Mouse (Mus musculus): ENCODE results near the gene Olfr556. TPM values are rescaled to one million over a fixed set of nuclear protein-coding genes. Genes with fewer than 3 reads are reported as not detected.

Gene Olfr556
- polyA plus RNA-seq, 1 experiment from 2014 or later = not detected

DNA sequence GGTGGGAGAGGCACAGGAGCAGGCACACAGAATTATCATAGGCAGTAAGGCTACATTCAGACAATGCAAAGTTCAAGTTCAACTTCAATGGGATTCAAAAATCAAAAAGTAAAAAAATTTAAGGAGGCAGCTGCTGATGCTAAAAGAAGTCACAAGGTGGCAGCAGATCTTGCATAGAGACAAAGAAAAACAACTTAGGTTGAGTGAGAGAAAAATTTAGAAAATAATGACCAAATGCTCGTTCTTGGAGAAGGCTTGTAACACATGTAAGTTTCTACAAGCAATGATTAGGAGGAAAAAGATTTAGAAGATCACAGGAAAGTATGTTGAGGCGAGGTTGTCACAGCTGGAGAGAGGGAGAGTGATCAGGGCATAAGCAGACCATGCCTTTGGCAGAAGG, 679 bp downstream of the Olfr556 start:
- H3K27ac ChIP-seq (ENCODE audit: low read depth) = no peak overlapping the region
- H3K9ac ChIP-seq = no peak overlapping the region
- WGBS = 39% methylated on average over 2 of the region's 2 CpGs
- DNase-seq (peak; percentile 69), ATAC-seq (ENCODE audit: insufficient read depth) (no peak)
- H3K36me3 ChIP-seq (ENCODE audit: insufficient read depth) = no peaks in the 10 kb centered on the region
- H3K4me2 ChIP-seq = no peak overlapping the region
- H3K4me3 ChIP-seq (ENCODE audit: low read depth, low read length) = no peak overlapping the region
- no peaks in the 10 kb centered on the region for H3K27me3 ChIP-seq (ENCODE audit: insufficient read depth, low read length)
- H3K9me3 ChIP-seq (ENCODE audit: low read depth, low read length) = no peaks in the 10 kb centered on the region
- H3K4me1 ChIP-seq (ENCODE audit: insufficient read depth) = no peaks in the 10 kb centered on the region
- peak; percentile 50; the same call in 1 of the 2 replicates for TF ChIP-seq CTCF (IDR thresholded peaks at IDR 0.05; ENCODE audit: low read depth)

DNA sequence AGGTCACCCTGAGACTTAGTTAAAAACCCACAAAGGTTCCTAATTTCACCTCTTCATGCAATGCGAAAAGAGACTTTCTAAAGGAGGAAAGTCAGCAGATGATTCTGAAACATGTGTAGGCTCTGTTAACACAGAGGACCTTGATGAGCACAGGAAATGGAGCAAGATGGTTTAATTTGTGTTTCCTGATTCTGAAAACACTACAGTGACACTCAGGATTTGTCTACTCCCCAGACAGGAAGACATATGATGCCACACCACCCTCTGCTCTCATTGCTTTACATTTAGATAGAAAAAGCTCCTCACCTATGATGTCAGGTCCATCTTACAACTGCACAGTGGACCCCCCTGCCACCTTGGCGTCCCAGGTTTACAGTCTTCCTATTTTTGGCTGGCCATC, 11.5 kb downstream of the Olfr556 start:
- WGBS = 69% methylated on average over 2 of the region's 2 CpGs
- no peak for TF ChIP-seq CTCF (IDR thresholded peaks at IDR 0.05; ENCODE audit: low read depth)
- no peaks in the 10 kb centered on the region for H3K9me3 ChIP-seq (ENCODE audit: low read depth, low read length)
- no peak overlapping the region for H3K4me3 ChIP-seq (ENCODE audit: low read depth, low read length)
- H3K27me3 ChIP-seq (ENCODE audit: insufficient read depth, low read length) = no peaks in the 10 kb centered on the region
- no peak for ATAC-seq (ENCODE audit: insufficient read depth)
- H3K4me1 ChIP-seq (ENCODE audit: insufficient read depth) = no peaks in the 10 kb centered on the region
- no peak overlapping the region for H3K4me2 ChIP-seq
- no peak overlapping the region for H3K27ac ChIP-seq (ENCODE audit: low read depth)
- H3K9ac ChIP-seq = no peak overlapping the region
- H3K36me3 ChIP-seq (ENCODE audit: insufficient read depth) = no peaks in the 10 kb centered on the region
- no peak for DNase-seq

DNA sequence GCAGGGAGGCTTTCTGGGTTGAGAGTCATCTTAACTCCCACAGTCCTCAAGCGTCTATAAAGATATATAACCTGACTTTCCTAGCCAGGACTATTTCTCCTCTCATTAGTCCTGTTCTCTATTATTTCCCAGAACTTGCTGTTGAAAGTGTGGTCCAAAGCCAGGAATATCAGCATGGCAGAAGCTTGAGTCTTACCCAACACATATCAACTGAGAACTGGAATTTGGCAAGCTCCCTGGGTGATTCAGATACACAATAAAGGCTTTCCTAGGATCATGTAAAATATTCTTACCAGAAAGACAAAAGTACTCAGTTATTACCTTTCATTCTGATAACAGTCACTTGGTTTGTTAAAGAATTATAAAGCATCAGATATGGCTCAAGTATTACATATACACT, 17.2 kb downstream of the Olfr556 start:
- Histone ChIP-seq H3K4me2 (no peak overlapping the region), H3K9me3 (ENCODE audit: low read depth, low read length) (no peaks in the 10 kb centered on the region), H3K4me3 (ENCODE audit: low read depth, low read length) (no peak overlapping the region), H3K27me3 (ENCODE audit: insufficient read depth, low read length) (no peaks in the 10 kb centered on the region), H3K36me3 (ENCODE audit: insufficient read depth) (no peaks in the 10 kb centered on the region), H3K4me1 (ENCODE audit: insufficient read depth) (no peaks in the 10 kb centered on the region), H3K27ac (ENCODE audit: low read depth) (no peak overlapping the region), H3K9ac (no peak overlapping the region)
- TF ChIP-seq CTCF (IDR thresholded peaks at IDR 0.05; ENCODE audit: low read depth) = no peak
- ATAC-seq (ENCODE audit: insufficient read depth) (no peak), DNase-seq (no peak)
- 77% methylated on average over 1 of the region's 1 CpGs for WGBS

DNA sequence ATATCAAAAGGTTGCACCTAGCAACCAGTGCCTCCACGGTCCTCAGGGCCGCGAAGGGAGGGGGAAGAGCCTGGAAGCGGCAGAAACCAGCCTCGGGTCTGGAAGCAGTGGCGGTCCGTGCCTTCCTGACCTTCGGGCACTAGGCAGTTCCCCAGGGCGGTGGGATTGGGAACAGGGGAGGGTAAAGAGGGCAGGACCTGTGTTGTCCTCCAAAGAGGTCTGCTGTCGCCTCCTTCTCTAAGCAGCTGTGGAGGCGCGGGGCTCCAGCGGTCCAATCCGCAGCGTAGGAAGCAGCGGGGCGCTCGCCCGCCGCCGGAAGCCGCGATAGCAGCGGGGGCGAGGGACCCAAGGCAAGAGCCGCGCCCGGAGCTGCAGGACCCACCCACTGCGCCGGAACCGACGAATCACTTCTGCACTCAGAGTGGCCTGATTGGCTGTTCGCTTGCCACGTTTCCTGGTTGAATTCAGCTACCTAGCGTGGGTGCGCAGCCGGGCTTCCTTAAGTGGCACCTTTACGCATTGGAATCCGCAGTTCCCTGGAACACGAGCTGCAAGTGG, 22.3 kb downstream of the Olfr556 start, which contains the start of gene Trim68:
TSS of gene Trim68 (minus strand) at position 384 of the 558 bp plus-strand sequence.
- WGBS = under 1% methylated on average over 40 of the region's 40 CpGs
- Histone ChIP-seq H3K27ac (ENCODE audit: low read depth) (peak within 1 kb of the TSS; percentile 77), H3K9ac (peak within 1 kb of the TSS; percentile 76), H3K9me3 (ENCODE audit: low read depth, low read length) (no peaks in the 10 kb centered on the region), H3K36me3 (ENCODE audit: insufficient read depth) (no peaks in the 10 kb centered on the region), H3K27me3 (ENCODE audit: insufficient read depth, low read length) (no peaks in the 10 kb centered on the region), H3K4me2 (peak within 1 kb of the TSS; percentile 71), H3K4me3 (ENCODE audit: low read depth, low read length) (peak within 1 kb of the TSS; percentile 58), H3K4me1 (ENCODE audit: insufficient read depth) (no peaks in the 10 kb centered on the region)
- no peak for TF ChIP-seq CTCF (IDR thresholded peaks at IDR 0.05; ENCODE audit: low read depth)
- DNase-seq (peak; percentile 97), ATAC-seq (ENCODE audit: insufficient read depth) (peak; percentile 100)

DNA sequence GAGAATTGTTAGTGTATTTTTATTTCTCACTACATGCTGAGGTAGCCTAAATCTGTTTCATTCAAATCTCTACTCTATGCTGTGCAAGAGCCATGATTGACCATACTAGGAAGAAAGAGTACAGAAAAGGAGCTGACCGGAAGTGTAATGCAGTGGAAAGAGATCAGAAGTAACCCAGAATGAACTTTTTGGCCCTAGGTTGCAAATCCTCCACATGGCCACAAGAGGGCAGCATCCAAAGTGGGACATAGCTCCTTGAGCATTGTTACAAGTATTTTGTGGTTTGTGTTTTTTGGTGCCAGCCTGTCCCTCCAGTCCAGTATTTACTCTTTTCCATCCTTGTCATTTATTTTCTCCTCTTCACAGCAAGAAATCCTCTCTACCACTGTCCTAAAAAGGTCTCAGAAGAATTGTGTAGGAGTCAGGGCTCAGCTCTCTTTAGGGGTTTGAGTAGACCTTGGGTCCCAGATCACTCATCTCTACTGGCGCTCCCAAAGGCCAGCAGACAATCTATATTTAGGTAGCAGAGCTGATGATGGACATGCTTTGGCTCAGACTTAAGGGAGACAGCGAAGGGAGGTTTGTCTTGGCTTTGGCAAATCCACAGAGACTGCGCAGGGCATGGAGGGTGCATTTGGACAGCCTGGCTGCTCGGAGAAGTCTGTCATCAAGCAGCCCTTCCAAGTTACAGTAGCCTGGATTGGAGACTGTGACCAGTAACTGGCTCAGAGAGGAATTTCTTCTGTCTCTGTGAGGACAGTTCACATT, 30.8 kb downstream of the Olfr556 start, which contains the start of gene Olfr557:
TSS of gene Olfr557 (plus strand) at position 553 of the 768 bp plus-strand sequence.
- Histone ChIP-seq H3K4me1 (ENCODE audit: insufficient read depth) (no peaks in the 10 kb centered on the region), H3K9ac (no peak within 1 kb of the TSS), H3K27ac (ENCODE audit: low read depth) (no peak within 1 kb of the TSS), H3K9me3 (ENCODE audit: low read depth, low read length) (no peaks in the 10 kb centered on the region), H3K4me2 (no peak within 1 kb of the TSS), H3K36me3 (ENCODE audit: insufficient read depth) (no peaks in the 10 kb centered on the region), H3K4me3 (ENCODE audit: low read depth, low read length) (no peak within 1 kb of the TSS), H3K27me3 (ENCODE audit: insufficient read depth, low read length) (no peaks in the 10 kb centered on the region)
- ATAC-seq (ENCODE audit: insufficient read depth) = no peak
- TF ChIP-seq CTCF (IDR thresholded peaks at IDR 0.05; ENCODE audit: low read depth) = peak; percentile 84
- peak; percentile 74 for DNase-seq
- WGBS = 78% methylated on average over 5 of the region's 5 CpGs

DNA sequence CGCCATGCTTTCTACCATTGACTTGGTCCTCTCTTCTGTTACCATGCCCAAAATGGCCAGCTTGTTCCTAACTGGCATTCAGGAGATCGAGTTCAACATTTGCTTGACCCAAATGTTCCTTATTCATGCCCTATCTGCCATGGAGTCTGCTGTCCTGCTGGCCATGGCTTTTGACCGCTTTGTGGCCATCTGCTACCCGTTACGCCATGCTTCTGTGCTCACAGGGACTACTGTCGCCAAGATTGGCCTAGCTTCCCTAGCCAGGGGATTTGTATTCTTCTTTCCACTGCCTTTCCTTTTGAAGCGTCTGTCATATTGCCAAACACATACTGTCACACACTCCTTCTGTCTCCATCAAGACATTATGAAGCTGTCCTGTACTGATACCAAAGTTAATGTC, 33.8 kb downstream of the Olfr556 start:
- no peak overlapping the region for H3K27ac ChIP-seq (ENCODE audit: low read depth)
- H3K27me3 ChIP-seq (ENCODE audit: insufficient read depth, low read length) = no peaks in the 10 kb centered on the region
- no peak overlapping the region for H3K4me3 ChIP-seq (ENCODE audit: low read depth, low read length)
- no peak for TF ChIP-seq CTCF (IDR thresholded peaks at IDR 0.05; ENCODE audit: low read depth)
- no peak overlapping the region for H3K4me2 ChIP-seq
- H3K36me3 ChIP-seq (ENCODE audit: insufficient read depth) = no peaks in the 10 kb centered on the region
- H3K4me1 ChIP-seq (ENCODE audit: insufficient read depth) = no peaks in the 10 kb centered on the region
- no peak for DNase-seq
- WGBS = 77% methylated on average over 7 of the region's 7 CpGs
- H3K9me3 ChIP-seq (ENCODE audit: low read depth, low read length) = no peaks in the 10 kb centered on the region
- no peak for ATAC-seq (ENCODE audit: insufficient read depth)
- H3K9ac ChIP-seq = no peak overlapping the region

DNA sequence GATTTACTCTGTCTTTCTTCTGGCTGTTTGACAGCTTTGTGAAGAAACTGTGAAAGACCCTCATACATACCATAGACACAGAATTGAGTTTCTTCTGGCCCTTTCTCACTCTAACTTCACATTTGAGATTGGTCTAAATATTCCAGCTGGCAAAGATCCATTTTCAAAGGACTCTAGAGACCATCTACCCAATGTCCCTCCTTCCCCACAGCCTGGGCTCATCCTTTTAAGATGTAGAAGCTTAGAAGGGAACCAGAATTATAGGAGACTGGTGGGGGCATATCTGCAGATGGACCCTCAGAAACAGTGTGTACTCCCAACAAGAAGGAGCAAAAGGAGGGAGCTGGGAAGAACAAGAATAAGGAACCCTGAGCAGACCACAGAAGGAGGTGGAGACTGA, 37.2 kb downstream of the Olfr556 start, which contains the start of gene Olfr558:
TSS of gene Olfr558 (plus strand) at position 301 of the 400 bp plus-strand sequence.
- DNase-seq (no peak), ATAC-seq (ENCODE audit: insufficient read depth) (no peak)
- no peaks in the 10 kb centered on the region for H3K9me3 ChIP-seq (ENCODE audit: low read depth, low read length)
- H3K27me3 ChIP-seq (ENCODE audit: insufficient read depth, low read length) = no peaks in the 10 kb centered on the region
- TF ChIP-seq CTCF (IDR thresholded peaks at IDR 0.05; ENCODE audit: low read depth) = no peak
- no peaks in the 10 kb centered on the region for H3K36me3 ChIP-seq (ENCODE audit: insufficient read depth)
- H3K9ac ChIP-seq = no peak within 1 kb of the TSS
- no peak within 1 kb of the TSS for H3K27ac ChIP-seq (ENCODE audit: low read depth)
- H3K4me2 ChIP-seq = no peak within 1 kb of the TSS
- H3K4me3 ChIP-seq (ENCODE audit: low read depth, low read length) = no peak within 1 kb of the TSS
- no peaks in the 10 kb centered on the region for H3K4me1 ChIP-seq (ENCODE audit: insufficient read depth)
